Mouse (Mus musculus) kidney, adult 2 months (tissue): ENCODE measurements around the gene Oosp3. TPM values are rescaled to one million over a fixed set of nuclear protein-coding genes. Genes with fewer than 3 reads are reported as not detected.

Experiments used
- DNase-seq: peaks from one replicate; pipeline ENCODE4 v3.0.0; 2021
- H3K27ac ChIP-seq: fragments of 200-500 bp; 2 replicates; pipeline ENCODE4 v1.5.1; 2012; ENCODE audit warnings: low read depth, low read length, control low read depth, inconsistent platforms; ENCODE audit not compliant: insufficient read depth
- H3K27me3 ChIP-seq: fragments of 200-500 bp; replicated peaks from 2 replicates; pipeline ENCODE4 v1.6.1; 2012; ENCODE audit warnings: mild to moderate bottlenecking, moderate library complexity, low read length, inconsistent platforms; ENCODE audit not compliant: control insufficient read depth, insufficient read depth
- H3K36me3 ChIP-seq: fragments of 200-500 bp; 2 replicates; pipeline ENCODE4 v1.6.1; 2012; ENCODE audit warnings: mild to moderate bottlenecking, moderate library complexity, low read length, inconsistent platforms; ENCODE audit not compliant: control insufficient read depth, insufficient read depth
- H3K4me1 ChIP-seq: fragments of 200-500 bp; 2 replicates; pipeline ENCODE4 v1.6.1; 2011; ENCODE audit warnings: low read length; ENCODE audit not compliant: control insufficient read depth, insufficient read depth
- H3K4me3 ChIP-seq: fragments of 200-500 bp; 2 replicates; pipeline ENCODE4 v1.5.1; 2011; ENCODE audit warnings: mild to moderate bottlenecking, low read depth, low read length, control low read depth; ENCODE audit not compliant: insufficient read depth
- CTCF ChIP-seq: fragments of 200-500 bp; conservative IDR thresholded peaks from 2 replicates; pipeline ENCODE4 v1.5.1; 2011; ENCODE audit warnings: low read depth, mild to moderate bottlenecking, control low read depth, low read length, moderate library complexity, mixed read lengths; ENCODE audit not compliant: insufficient read depth, insufficient read length
- POLR2A ChIP-seq: fragments of 200-500 bp; IDR thresholded peaks from one replicate; pipeline ENCODE4 v1.6.1; 2011; ENCODE audit warnings: low read depth, low read length, control low read depth
- WGBS: fragments of 180-500 bp; shearing (Covaris S2); methylation state at CpG from one replicate; pipeline ENCODE4 v1.1.7; 2018; 5-methylcytosine and 5-hydroxymethylcytosine counted together
- polyA plus RNA-seq: library from polyadenylated mRNA; depleted of rRNA; stranded (reverse); fragments of >200 nt; gene quantifications from 2 replicates; pipeline ENCODE4 v1.2.3, GENCODE M21; 2012; rRNA removed

Oosp3 gene
- not detected in 2 replicates for polyA plus RNA-seq

DNA sequence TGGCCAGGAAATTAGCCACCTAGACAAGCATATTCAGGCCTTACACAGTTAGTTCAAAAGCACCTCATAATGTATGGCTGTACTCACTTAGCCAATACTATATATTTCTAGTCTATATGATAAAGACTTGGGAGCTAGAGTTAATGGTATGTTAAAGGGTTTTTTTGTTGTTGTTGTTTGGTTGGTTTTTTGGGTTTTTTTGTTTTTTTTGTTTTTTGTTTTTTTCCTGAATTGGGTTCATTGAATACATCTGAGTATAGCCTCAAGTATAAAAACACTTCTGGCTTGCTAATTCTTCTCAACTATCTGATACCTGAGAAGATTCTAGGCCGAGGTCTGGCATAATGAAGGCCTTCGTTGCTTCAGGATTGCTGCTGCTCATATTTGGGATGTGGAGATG lies at the start of gene Oosp3:
Gene Oosp3 (plus strand): TSS at position 301 of the 400 bp plus-strand sequence.
- no peaks in the 10 kb centered on the region for H3K4me1 ChIP-seq
- H3K4me3 ChIP-seq, result no peak within 1 kb of the TSS
- WGBS, result 76% methylated on average over 2 of the region's 2 CpGs
- no peaks in the 10 kb centered on the region for H3K36me3 ChIP-seq
- no peak within 1 kb of the TSS for H3K27ac ChIP-seq
- TF ChIP-seq CTCF (no peak), POLR2A (no peak)
- no peaks in the 10 kb centered on the region for H3K27me3 ChIP-seq
- DNase-seq, result no peak

- TF ChIP-seq CTCF (no peak), POLR2A (no peak)
- Histone ChIP-seq H3K4me3 (no peak overlapping the region), H3K27me3 (no peaks in the 10 kb centered on the region), H3K27ac (no peak overlapping the region), H3K4me1 (no peaks in the 10 kb centered on the region), H3K36me3 (no peaks in the 10 kb centered on the region)
- 82% methylated on average over 4 of the region's 4 CpGs for WGBS
- DNase-seq, result no peak
Observed at GRCm38 (mm10) chr19:11649564-11649963, 47.3 kb upstream of the Oosp3 start.

GRCm38 (mm10) chr19:11659142-11659541 lies 37.7 kb upstream of the Oosp3 start:
- no peak for TF ChIP-seq CTCF
- no peak for TF ChIP-seq POLR2A
- Histone ChIP-seq H3K36me3 (no peaks in the 10 kb centered on the region), H3K4me3 (no peak overlapping the region), H3K4me1 (no peaks in the 10 kb centered on the region), H3K27me3 (no peaks in the 10 kb centered on the region), H3K27ac (no peak overlapping the region)
- no peak for DNase-seq
- 70% methylated on average over 2 of the region's 2 CpGs for WGBS

GRCm38 (mm10) chr19:11660459-11660858 lies 36.4 kb upstream of the Oosp3 start, which contains the start of gene Oosp2:
Gene Oosp2 (minus strand): TSS chr19:11660559.
- 87% methylated on average over 5 of the region's 5 CpGs for WGBS
- Histone ChIP-seq H3K4me3 (no peak within 1 kb of the TSS), H3K36me3 (no peaks in the 10 kb centered on the region), H3K27ac (no peak within 1 kb of the TSS), H3K4me1 (no peaks in the 10 kb centered on the region), H3K27me3 (no peaks in the 10 kb centered on the region)
- DNase-seq, result no peak
- no peak for TF ChIP-seq CTCF
- TF ChIP-seq POLR2A, result no peak

GRCm38 (mm10) chr19:11661562-11661961 lies 35.3 kb upstream of the Oosp3 start:
- no peak overlapping the region for H3K4me3 ChIP-seq
- no peaks in the 10 kb centered on the region for H3K36me3 ChIP-seq
- no peak for TF ChIP-seq POLR2A
- no peak for TF ChIP-seq CTCF
- H3K27me3 ChIP-seq, result no peaks in the 10 kb centered on the region
- no peak for DNase-seq
- no peaks in the 10 kb centered on the region for H3K4me1 ChIP-seq
- no peak overlapping the region for H3K27ac ChIP-seq

- Histone ChIP-seq H3K27ac (no peak within 1 kb of the TSS), H3K27me3 (no peaks in the 10 kb centered on the region), H3K4me1 (no peaks in the 10 kb centered on the region), H3K36me3 (no peaks in the 10 kb centered on the region), H3K4me3 (no peak within 1 kb of the TSS)
- TF ChIP-seq CTCF (no peak), POLR2A (no peak)
- no peak for DNase-seq
- 37% methylated on average over 5 of the region's 5 CpGs for WGBS
Observed at GRCm38 (mm10) chr19:11690839-11691238, 6.0 kb upstream of the Oosp3 start, which contains the start of gene Oosp1. Gene Oosp1 (minus strand): TSS chr19:11691150.

GRCm38 (mm10) chr19:11691454-11691853 lies 5.4 kb upstream of the Oosp3 start:
- Histone ChIP-seq H3K36me3 (no peaks in the 10 kb centered on the region), H3K4me3 (no peak overlapping the region)
- 55% methylated on average over 1 of the region's 1 CpGs for WGBS

More at GRCm38 (mm10) chr19:11691454-11691853, 5.4 kb upstream of the Oosp3 start:
- H3K27me3 ChIP-seq, result no peaks in the 10 kb centered on the region
- no peak overlapping the region for H3K27ac ChIP-seq
- no peak for DNase-seq
- H3K4me1 ChIP-seq, result no peaks in the 10 kb centered on the region
- no peak for TF ChIP-seq CTCF
- TF ChIP-seq POLR2A, result no peak
